Mouse (Mus musculus) telencephalon, adult 2 months (tissue): ENCODE results near the gene Gm20547.
"Not testable (repeated sequence)": the region's sequence is repeated elsewhere in the genome, so short reads cannot be mapped to it uniquely, and the experiment has no call there.

ENCODE experiments used
- DNase-seq: peaks from one replicate; pipeline ENCODE4 v3.0.0-alpha.2; 2011; ENCODE audit warnings: low read depth, low spot score

The Gm20547 gene

GRCm38 (mm10) chr17:34853511-34853910 is 28.3 kb downstream of the Gm20547 start:
- no peak for DNase-seq

GRCm38 (mm10) chr17:34850517-34851125 is 31.2 kb downstream of the Gm20547 start:
- DNase-seq, result no peak

- peak; percentile 93 for DNase-seq
Observed at GRCm38 (mm10) chr17:34849722-34850516, 31.9 kb downstream of the Gm20547 start, which contains the start of the genes Skiv2l and Nelfe. Gene Skiv2l, minus strand, starts transcription at chr17:34850210. Gene Nelfe, plus strand, starts transcription at chr17:34850391.

DNA sequence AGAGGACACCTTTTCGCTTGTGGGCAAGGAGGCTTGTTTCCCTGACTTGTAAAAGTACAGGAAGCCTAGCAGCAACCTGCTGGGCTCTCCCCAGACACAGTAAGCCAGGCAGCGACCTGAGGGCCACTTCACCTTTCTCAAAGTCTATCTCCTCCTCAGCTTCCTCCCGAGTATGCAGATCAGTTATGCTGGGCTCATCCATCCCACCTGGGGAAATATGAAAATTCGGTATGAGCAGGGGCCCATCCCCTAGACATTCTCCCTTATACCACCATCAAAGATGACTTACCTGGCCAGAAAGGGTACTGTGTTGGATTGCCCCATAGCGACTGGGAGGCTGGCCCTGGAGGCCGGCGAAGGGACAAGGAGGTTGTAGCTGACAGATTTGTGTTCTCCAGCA is 34.2 kb downstream of the Gm20547 start:
- no peak for DNase-seq

DNA sequence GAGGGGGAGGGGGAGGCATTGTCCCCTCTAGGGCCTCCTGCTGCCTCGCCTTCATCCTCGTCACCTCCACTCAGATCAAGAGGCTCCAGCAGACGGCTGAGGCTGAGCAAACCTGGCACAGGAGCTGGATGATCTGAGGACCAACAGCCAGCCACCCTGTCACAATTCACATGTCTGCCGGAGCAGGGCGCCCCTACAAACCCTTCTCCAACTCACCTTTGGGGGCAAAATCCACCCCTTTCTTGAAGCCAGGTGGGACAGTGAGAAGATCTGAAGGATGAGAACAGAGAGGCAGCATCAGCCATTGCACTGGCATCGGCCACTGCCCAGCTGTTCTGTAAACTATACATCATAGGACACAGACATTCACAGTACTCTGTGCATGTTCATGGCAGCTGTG is 34.6 kb downstream of the Gm20547 start:
- DNase-seq, result no peak

GRCm38 (mm10) chr17:34844884-34845283 is 37.0 kb downstream of the Gm20547 start:
- DNase-seq, result no peak

DNA sequence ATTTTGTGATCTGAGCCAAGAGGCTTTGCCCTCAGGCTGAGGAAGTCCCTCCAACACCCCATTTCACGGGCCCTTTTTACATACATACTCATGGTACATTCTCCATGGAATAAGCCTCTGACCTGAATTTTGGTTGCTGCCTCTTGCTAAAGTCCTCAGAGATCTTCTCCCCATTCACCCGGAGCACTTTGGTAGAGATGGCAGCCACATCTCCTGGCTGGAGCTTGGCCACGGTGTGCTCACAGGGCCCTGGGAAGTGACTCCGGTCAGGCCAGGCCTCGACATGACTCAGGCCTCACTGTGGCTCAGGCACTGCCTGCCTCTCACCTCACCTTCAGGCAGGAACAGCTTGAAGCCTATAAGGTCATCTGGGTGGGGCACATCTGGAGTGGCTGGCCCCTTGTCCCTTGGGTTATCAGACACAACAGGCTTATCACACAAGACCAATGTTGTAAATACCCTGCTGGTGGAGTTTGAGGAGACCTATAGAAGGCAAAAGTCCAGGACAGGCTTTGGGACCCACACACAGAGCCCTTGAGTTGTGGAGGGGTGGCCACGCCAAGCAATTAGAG is 41.0 kb downstream of the Gm20547 start:
- DNase-seq, result no peak

GRCm38 (mm10) chr17:34838785-34839184 is 43.1 kb downstream of the Gm20547 start:
- no peak for DNase-seq

- no peak for DNase-seq
Observed at GRCm38 (mm10) chr17:34837464-34838324, 44.1 kb downstream of the Gm20547 start.

- DNase-seq, result peak; percentile 97
Observed at GRCm38 (mm10) chr17:34836856-34837221, 45.0 kb downstream of the Gm20547 start, which contains the start of the genes Stk19 and Dxo. Gene Stk19, minus strand, starts transcription at chr17:34836945. Gene Dxo, plus strand, starts transcription at chr17:34837019.

GRCm38 (mm10) chr17:34836155-34836855 is 45.5 kb downstream of the Gm20547 start:
- DNase-seq, result no peak

DNA sequence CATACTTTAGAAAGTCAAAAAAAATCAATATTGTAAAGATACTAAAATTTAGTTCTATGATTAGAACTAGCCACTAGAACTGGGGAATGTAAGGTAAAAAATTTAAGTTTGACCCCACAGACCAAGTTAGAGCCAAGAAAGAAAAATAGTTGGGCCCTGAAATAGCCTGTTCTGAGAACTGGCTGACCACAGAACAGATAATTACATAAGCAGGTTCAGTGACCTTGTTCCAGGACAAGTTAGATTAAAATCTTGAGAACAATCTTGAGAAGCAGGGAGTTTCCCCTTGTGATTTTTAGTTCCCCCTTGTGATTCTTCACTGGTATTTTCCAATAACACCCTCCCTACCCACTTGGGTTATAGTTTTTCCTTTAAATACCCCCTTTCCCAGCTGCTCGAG is 51.1 kb downstream of the Gm20547 start:
- not testable (repeated sequence) for DNase-seq

DNA sequence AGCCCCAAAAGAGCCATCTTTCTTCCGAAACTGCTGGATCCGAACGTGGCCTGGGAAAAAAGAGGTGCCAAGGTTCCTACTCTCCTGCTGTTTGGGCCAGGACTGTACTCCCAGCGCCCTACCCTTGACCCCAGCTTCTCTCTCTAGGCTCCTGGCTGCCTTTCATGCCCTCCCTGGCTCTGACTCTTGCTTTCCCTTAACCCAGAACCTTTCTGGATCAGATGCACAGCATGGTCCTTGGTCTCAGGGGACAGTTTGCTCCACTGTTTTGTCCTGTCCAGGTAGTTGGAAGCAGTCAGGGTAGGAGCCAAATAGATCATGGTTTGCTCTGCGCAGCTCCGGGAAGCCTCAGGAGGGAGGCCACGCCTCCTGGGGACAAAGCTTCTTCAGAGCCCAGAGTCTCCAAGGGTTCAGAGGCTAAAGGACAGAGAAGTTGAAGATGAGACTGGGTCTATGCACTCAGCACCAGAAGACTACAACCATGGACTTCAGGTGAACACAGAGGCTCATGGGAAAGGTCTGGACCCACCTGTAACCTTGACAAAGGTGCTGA is 66.9 kb downstream of the Gm20547 start:
- no peak for DNase-seq

DNA sequence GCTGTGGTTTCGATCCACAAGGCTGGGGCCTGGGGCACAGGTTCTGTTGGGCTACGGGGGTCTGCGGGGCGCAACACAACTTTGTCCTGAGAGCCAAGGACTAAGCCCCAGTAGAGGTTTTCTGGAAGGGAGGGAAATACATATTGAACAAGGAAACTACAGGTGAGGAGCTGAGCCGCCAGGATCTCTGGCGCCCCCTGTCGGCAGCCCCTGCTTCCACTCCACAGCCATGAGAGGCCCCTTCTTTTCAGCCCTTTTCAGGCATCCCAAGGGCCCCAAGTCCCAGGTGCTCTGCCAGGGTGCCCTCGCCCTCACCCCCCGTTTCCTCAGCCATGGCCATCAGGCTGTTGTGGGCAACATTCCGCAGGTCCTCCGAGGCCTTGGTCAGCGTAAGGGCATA is 68.1 kb downstream of the Gm20547 start:
- DNase-seq, result not testable (repeated sequence)

DNA sequence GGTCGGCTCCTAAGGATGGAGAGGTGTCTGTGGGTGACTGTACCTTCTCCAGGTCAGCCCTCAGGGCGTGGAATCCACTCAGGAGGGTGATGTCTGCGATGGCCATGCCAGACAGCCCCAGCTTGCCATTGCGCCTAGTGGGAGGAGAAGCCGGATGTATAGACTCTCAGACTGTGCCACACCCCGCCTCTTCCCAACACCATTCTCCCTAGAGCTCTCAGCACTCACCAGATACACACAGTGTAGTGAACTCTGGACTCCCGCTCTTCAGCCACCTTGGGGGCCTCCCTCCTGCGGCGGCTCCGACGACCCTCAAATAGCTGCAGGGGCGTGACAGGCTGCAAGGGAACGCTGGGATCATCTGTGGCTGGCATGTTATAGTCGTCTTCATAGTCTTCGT is 70.6 kb downstream of the Gm20547 start:
- DNase-seq, result no peak

DNA sequence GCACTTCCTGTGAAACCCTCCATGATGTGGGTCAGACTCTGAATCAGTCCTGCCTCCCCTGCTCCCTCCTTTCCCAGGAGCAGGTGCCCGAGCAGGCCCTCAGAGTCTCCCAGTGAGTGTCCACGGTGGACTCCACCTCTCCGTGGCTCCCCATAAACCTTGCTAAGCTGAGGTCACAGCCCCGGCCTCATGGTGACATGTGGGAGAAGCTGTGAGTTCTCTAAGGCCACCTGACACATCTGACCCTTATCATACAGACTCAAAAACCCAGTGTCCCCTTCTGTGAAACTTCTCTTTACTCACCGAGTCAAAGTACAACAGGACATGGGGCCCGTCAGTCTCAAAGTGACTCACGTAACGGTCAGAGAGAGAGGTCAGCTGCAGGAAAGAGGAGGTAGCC is 71.0 kb downstream of the Gm20547 start:
- DNase-seq, result not testable (repeated sequence)

DNA sequence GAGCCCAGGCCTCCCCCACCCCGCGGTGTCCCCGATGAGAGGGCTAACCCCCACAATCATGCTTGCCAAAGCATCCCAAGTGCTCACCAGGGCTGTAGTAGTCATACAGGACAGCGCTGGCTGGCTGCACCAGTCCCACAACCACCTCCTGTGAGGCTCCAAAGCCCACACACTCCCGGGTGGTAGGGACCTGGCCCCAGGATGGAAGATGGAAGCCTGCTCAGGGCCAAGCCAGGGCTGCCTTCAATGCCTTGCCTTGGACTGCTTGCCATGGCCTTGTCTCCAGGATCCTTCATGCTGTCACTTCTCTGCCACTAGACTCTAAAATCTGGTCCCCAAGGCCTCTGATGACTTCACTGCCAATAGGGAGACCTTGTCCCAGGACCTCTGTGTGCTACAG is 71.4 kb downstream of the Gm20547 start:
- not testable (repeated sequence) for DNase-seq

GRCm38 (mm10) chr17:34808599-34809205 is 73.1 kb downstream of the Gm20547 start:
- DNase-seq, result no peak

DNA sequence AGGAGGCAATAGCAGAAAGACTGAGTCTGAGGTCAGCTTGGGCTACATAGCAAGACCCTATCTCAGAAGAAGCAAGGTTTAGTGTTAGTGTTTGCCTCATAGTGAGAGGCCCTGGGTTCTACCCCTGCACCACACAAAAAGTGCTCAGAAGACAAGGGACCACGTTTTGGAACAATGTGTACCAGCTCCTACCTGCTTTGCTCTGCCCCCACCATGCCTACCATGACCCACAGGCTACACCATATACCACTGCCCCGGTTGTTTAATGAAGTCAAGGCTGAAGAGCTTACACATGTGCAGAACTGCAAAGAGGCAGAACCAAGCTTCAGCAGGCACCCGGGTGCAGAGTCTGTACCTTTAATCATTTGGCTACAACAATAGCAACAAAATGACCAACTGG is 74.7 kb downstream of the Gm20547 start:
- DNase-seq, result no peak
